In the genomic region with DNA sequence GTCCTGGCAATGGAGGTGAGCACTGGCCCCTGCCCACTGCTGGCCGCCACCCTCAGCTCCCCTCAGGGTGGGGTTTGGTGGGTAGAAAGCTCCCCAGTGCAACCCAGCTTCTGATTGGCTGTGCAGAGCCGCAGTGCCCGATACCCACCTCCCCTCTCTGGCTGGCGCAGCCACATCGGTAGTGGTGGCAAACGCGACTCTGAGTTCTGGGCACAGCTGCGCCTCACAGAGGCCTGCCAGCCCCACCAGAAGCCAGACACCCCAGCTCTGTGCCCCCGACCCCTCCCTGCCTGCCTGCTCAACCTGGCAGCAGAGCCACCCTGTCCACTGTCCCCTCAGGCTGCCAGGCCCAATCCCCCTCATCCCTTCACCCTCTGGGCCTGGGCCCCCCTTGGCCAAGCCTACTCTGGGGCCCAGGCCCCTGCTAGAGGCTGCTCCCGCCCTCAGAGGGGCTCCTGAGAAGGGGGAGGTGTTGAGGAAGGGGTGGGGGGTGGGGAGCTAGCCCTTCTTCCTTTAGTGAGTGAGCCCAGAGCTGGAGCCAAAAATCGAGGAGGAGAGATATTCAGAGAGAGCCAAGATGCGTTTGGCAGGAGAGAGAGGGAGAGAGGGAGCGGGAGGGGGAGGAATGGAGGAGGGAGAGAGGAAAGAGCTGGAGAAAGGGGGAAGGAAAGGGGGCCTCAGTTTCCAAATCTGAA, we compare ENCODE assay signal across 9 mouse cellular contexts. TPM values are rescaled to one million over a fixed set of nuclear protein-coding genes. Genes with fewer than 3 reads are reported as not detected.
A peak's percentile ranks its signal among the peaks of the same experiment; 100 is the strongest.
DNase-seq lines count a peak whose midpoint lies in the region; ATAC-seq lines count a peak whose summit lies in the region.
"Had no signal": no experiment of that assay in that cellular context is flagged by ENCODE, and none has a peak within 500 bp of the region (broad histone marks: within the 10 kb centered on the region; RNA-seq: fewer than 3 reads in every experiment).

No protein-coding gene starts in this region.

- 48% methylated on average over 13 of the region's 13 CpGs for WGBS in hindbrain, embryonic 13.5 days
- 56% methylated on average over 13 of the region's 13 CpGs for WGBS in hindbrain, embryonic 10.5 days
- 27% methylated on average over 12 of the region's 13 CpGs for WGBS in forebrain, embryonic 14.5 days
- 52% methylated on average over 13 of the region's 13 CpGs for WGBS in intestine, embryonic 14.5 days

- peak overlapping the region; percentile 43; the same call in 1 of the 2 replicates for H3K9ac ChIP-seq in hindbrain, embryonic 13.5 days
- H3K9ac ChIP-seq in forebrain, embryonic 14.5 days (ENCODE audit: low read length), result peak overlapping the region; percentile 56
- no peak overlapping the region; the same call in 1 of the 2 replicates for H3K9ac ChIP-seq in intestine, embryonic 14.5 days (ENCODE audit: low read length)
- H3K9ac ChIP-seq: liver, embryonic 14.5 days had no signal

- no peaks in the 10 kb centered on the region for H3K36me3 ChIP-seq in hindbrain, embryonic 13.5 days
- H3K36me3 ChIP-seq in hindbrain, embryonic 10.5 days, result no peaks in the 10 kb centered on the region
- H3K36me3 ChIP-seq in forebrain, embryonic 14.5 days (ENCODE audit: control insufficient read depth, insufficient read depth, low read length), result peaks cover 11% of the 10 kb centered on the region; the same call in 1 of the 2 replicates
- no peaks in the 10 kb centered on the region for H3K36me3 ChIP-seq in intestine, embryonic 14.5 days (ENCODE audit: control insufficient read depth, insufficient read depth, low read length)

- H3K4me2 ChIP-seq in hindbrain, embryonic 13.5 days, result peak overlapping the region; percentile 33
- peak overlapping the region; percentile 38 for H3K4me2 ChIP-seq in forebrain, embryonic 14.5 days (ENCODE audit: low read length)
- 0 out of 2 replicates have a peak overlapping the region, but pooled peaks have one; percentile 1 for H3K4me2 ChIP-seq in intestine, embryonic 14.5 days (ENCODE audit: low read length)

- H3K4me3 ChIP-seq in hindbrain, embryonic 13.5 days, result peak overlapping the region; percentile 9; the same call in 1 of the 2 replicates
- no peak overlapping the region for H3K4me3 ChIP-seq in hindbrain, embryonic 10.5 days
- H3K4me3 ChIP-seq in forebrain, embryonic 14.5 days (ENCODE audit: low read depth, low read length), result peak overlapping the region; percentile 3
- H3K4me3 ChIP-seq in intestine, embryonic 14.5 days (ENCODE audit: low read depth, low read length), result no peak overlapping the region

- peaks cover 83% of the 10 kb centered on the region for H3K4me1 ChIP-seq in hindbrain, embryonic 13.5 days (replicated peaks)
- peaks cover 7% of the 10 kb centered on the region; the same call in 1 of the 2 replicates for H3K4me1 ChIP-seq in hindbrain, embryonic 10.5 days (replicated peaks)
- H3K4me1 ChIP-seq in forebrain, embryonic 14.5 days (ENCODE audit: control insufficient read depth, insufficient read depth, low read length), result peaks cover 61% of the 10 kb centered on the region
- H3K4me1 ChIP-seq in intestine, embryonic 14.5 days (replicated peaks; ENCODE audit: control insufficient read depth, insufficient read depth, low read length), result peaks cover 3% of the 10 kb centered on the region; the same call in 1 of the 2 replicates

- H3K27ac ChIP-seq in hindbrain, embryonic 13.5 days, result peak overlapping the region; percentile 92
- H3K27ac ChIP-seq in hindbrain, embryonic 10.5 days, result no peak overlapping the region
- peak overlapping the region; percentile 95 for H3K27ac ChIP-seq in forebrain, embryonic 14.5 days (ENCODE audit: low read depth, low read length)
- H3K27ac ChIP-seq in intestine, embryonic 14.5 days (ENCODE audit: low read depth), result no peak overlapping the region; the same call in 1 of the 2 replicates
- H3K27ac ChIP-seq: liver, embryonic 14.5 days had no signal

- DNase-seq in hindbrain, embryonic 10.5 days (ENCODE audit: low spot score), result no peak
- DNase-seq in brain, adult 2 months (ENCODE audit: low read depth, low spot score), result peak; percentile 96
- peak; percentile 95 for DNase-seq in forebrain, embryonic 14.5 days (ENCODE audit: low spot score)
- no peak for DNase-seq in intestine, embryonic 14.5 days (ENCODE audit: low spot score)
- peak; percentile 64 for DNase-seq in right cerebral cortex, postnatal 14 days
- no peak for DNase-seq in adrenal gland, adult 8-10 months

- peaks cover 100% of the 10 kb centered on the region for H3K27me3 ChIP-seq in hindbrain, embryonic 13.5 days
- H3K27me3 ChIP-seq in hindbrain, embryonic 10.5 days (ENCODE audit: insufficient read depth, poor library complexity, severe bottlenecking), result peaks cover 100% of the 10 kb centered on the region
- H3K27me3 ChIP-seq in forebrain, embryonic 14.5 days (replicated peaks; ENCODE audit: control insufficient read depth, insufficient read depth, low read length), result peaks cover 36% of the 10 kb centered on the region
- peaks cover 88% of the 10 kb centered on the region for H3K27me3 ChIP-seq in intestine, embryonic 14.5 days (replicated peaks; ENCODE audit: control insufficient read depth, insufficient read depth, low read length)

- H3K9me3 ChIP-seq in hindbrain, embryonic 13.5 days, result no peaks in the 10 kb centered on the region
- no peaks in the 10 kb centered on the region for H3K9me3 ChIP-seq in hindbrain, embryonic 10.5 days
- H3K9me3 ChIP-seq in forebrain, embryonic 14.5 days (replicated peaks; ENCODE audit: control insufficient read depth, low read length), result no peaks in the 10 kb centered on the region
- H3K9me3 ChIP-seq in intestine, embryonic 14.5 days (ENCODE audit: control insufficient read depth, low read length), result no peaks in the 10 kb centered on the region

- peak; percentile 80 for ATAC-seq in hindbrain, embryonic 13.5 days (ENCODE audit: low FRiP score)
- ATAC-seq in forebrain, embryonic 14.5 days, result peak; percentile 85
- ATAC-seq in intestine, embryonic 14.5 days (replicated peaks; ENCODE audit: low FRiP score, low TSS enrichment, low read depth), result 0 out of 2 replicates have a peak, but pooled peaks have one; percentile 18
- no peak for ATAC-seq in erythroid progenitor cell, adult 5-6 weeks (replicated peaks; ENCODE audit: low FRiP score, poor library complexity, severe bottlenecking)

RNA-seq across cellular contexts. Expression of gene Nfix, which starts 6.2 kb away (rescaled TPM):
- 35.3 and 44.1 TPM in 2 replicates for polyA plus RNA-seq in hindbrain, embryonic 13.5 days (2015; fragmentation: Nextera tagmentation; extraction: Ambion mirVana)
- 0.07 and 0.29 TPM in 2 replicates for polyA plus RNA-seq in hindbrain, embryonic 10.5 days (2016; fragmentation: Nextera tagmentation; extraction: Ambion mirVana)
- polyA plus RNA-seq in forebrain, embryonic 14.5 days (2014; fragmentation: Nextera tagmentation; extraction: Ambion mirVana), result 237 and 318 TPM in 2 replicates
- 12.8 and 14.4 TPM in 2 replicates for polyA plus RNA-seq in intestine, embryonic 14.5 days (2014; fragmentation: Nextera tagmentation; extraction: Ambion mirVana)
- total RNA-seq in erythroid progenitor cell, adult 5-6 weeks (2015; ENCODE audit: low replicate concordance), result 53.7 and 76.0 TPM in 2 replicates
- 33.6 and 36.8 TPM in 2 replicates for total RNA-seq in erythroid progenitor cell, adult 5-6 weeks (2017; ENCODE audit: low replicate concordance)
- total RNA-seq in adrenal gland, adult 8-10 months (2022), result 100 to 1,000 TPM in 3 of 4 experiments, 10 to 100 TPM in 1; 99.6 to 150 (median 117) TPM

RNA-seq across cellular contexts. Expression of gene Dand5, which starts 28.7 kb away (rescaled TPM):
- polyA plus RNA-seq in hindbrain, embryonic 13.5 days (2015; fragmentation: Nextera tagmentation; extraction: Ambion mirVana), result 10.8 and 11.5 TPM in 2 replicates
- polyA plus RNA-seq in hindbrain, embryonic 10.5 days (2016; fragmentation: Nextera tagmentation; extraction: Ambion mirVana), result 3.8 and 5.5 TPM in 2 replicates
- 8.6 and 9.4 TPM in 2 replicates for polyA plus RNA-seq in forebrain, embryonic 14.5 days (2014; fragmentation: Nextera tagmentation; extraction: Ambion mirVana)
- polyA plus RNA-seq in intestine, embryonic 14.5 days (2014; fragmentation: Nextera tagmentation; extraction: Ambion mirVana), result 5.2 and 5.4 TPM in 2 replicates
- total RNA-seq in erythroid progenitor cell, adult 5-6 weeks (2015; ENCODE audit: low replicate concordance), result 2.5 and 3.8 TPM in 2 replicates
- total RNA-seq in erythroid progenitor cell, adult 5-6 weeks (2017; ENCODE audit: low replicate concordance), result 5.4 and 6.7 TPM in 2 replicates
- total RNA-seq in adrenal gland, adult 8-10 months (2022), result 10 to 100 TPM; 11.2 to 14.9 (median 12.5) TPM

RNA-seq across cellular contexts. Expression of gene Gadd45gip1, which starts 37.4 kb away (rescaled TPM):
- 37.3 and 37.8 TPM in 2 replicates for polyA plus RNA-seq in hindbrain, embryonic 13.5 days (2015; fragmentation: Nextera tagmentation; extraction: Ambion mirVana)
- 43.7 and 45.8 TPM in 2 replicates for polyA plus RNA-seq in hindbrain, embryonic 10.5 days (2016; fragmentation: Nextera tagmentation; extraction: Ambion mirVana)
- polyA plus RNA-seq in forebrain, embryonic 14.5 days (2014; fragmentation: Nextera tagmentation; extraction: Ambion mirVana), result 35.2 and 41.3 TPM in 2 replicates
- polyA plus RNA-seq in intestine, embryonic 14.5 days (2014; fragmentation: Nextera tagmentation; extraction: Ambion mirVana), result 57.8 and 60.8 TPM in 2 replicates
- 6.7 and 7.6 TPM in 2 replicates for total RNA-seq in erythroid progenitor cell, adult 5-6 weeks (2015; ENCODE audit: low replicate concordance)
- 11.3 and 16.4 TPM in 2 replicates for total RNA-seq in erythroid progenitor cell, adult 5-6 weeks (2017; ENCODE audit: low replicate concordance)
- total RNA-seq in adrenal gland, adult 8-10 months (2022), result 10 to 100 TPM; 63.6 to 68.4 (median 66.2) TPM

RNA-seq across cellular contexts. Expression of gene Rad23a, which starts 46.5 kb away (rescaled TPM):
- 83.2 and 85.5 TPM in 2 replicates for polyA plus RNA-seq in hindbrain, embryonic 13.5 days (2015; fragmentation: Nextera tagmentation; extraction: Ambion mirVana)
- polyA plus RNA-seq in hindbrain, embryonic 10.5 days (2016; fragmentation: Nextera tagmentation; extraction: Ambion mirVana), result 115 TPM in 2 replicates
- 87.3 and 88.1 TPM in 2 replicates for polyA plus RNA-seq in forebrain, embryonic 14.5 days (2014; fragmentation: Nextera tagmentation; extraction: Ambion mirVana)
- 126 and 129 TPM in 2 replicates for polyA plus RNA-seq in intestine, embryonic 14.5 days (2014; fragmentation: Nextera tagmentation; extraction: Ambion mirVana)
- total RNA-seq in erythroid progenitor cell, adult 5-6 weeks (2015; ENCODE audit: low replicate concordance), result 273 and 355 TPM in 2 replicates
- total RNA-seq in erythroid progenitor cell, adult 5-6 weeks (2017; ENCODE audit: low replicate concordance), result 296 and 306 TPM in 2 replicates
- 100 to 1,000 TPM; 107 to 125 (median 111) TPM for total RNA-seq in adrenal gland, adult 8-10 months (2022)

RNA-seq across cellular contexts. Expression of gene Calr, which starts 52.8 kb away (rescaled TPM):
- polyA plus RNA-seq in hindbrain, embryonic 13.5 days (2015; fragmentation: Nextera tagmentation; extraction: Ambion mirVana), result 646 and 672 TPM in 2 replicates
- polyA plus RNA-seq in hindbrain, embryonic 10.5 days (2016; fragmentation: Nextera tagmentation; extraction: Ambion mirVana), result 783 and 812 TPM in 2 replicates
- polyA plus RNA-seq in forebrain, embryonic 14.5 days (2014; fragmentation: Nextera tagmentation; extraction: Ambion mirVana), result 514 and 606 TPM in 2 replicates
- 721 and 823 TPM in 2 replicates for polyA plus RNA-seq in intestine, embryonic 14.5 days (2014; fragmentation: Nextera tagmentation; extraction: Ambion mirVana)
- total RNA-seq in erythroid progenitor cell, adult 5-6 weeks (2015; ENCODE audit: low replicate concordance), result 261 and 337 TPM in 2 replicates
- total RNA-seq in erythroid progenitor cell, adult 5-6 weeks (2017; ENCODE audit: low replicate concordance), result 660 and 677 TPM in 2 replicates
- 100 to 1,000 TPM; 629 to 719 (median 673) TPM for total RNA-seq in adrenal gland, adult 8-10 months (2022)

Comparison
In these comparisons a context has a peak if more than half of its experiments do, and no peak if none do; other contexts are left out.
1. H3K27ac ChIP-seq: peak in hindbrain, embryonic 13.5 days (single experiment) and forebrain, embryonic 14.5 days (single experiment); none in hindbrain, embryonic 10.5 days (single experiment) and intestine, embryonic 14.5 days (single experiment).
2. H3K4me3 ChIP-seq: peak in hindbrain, embryonic 13.5 days (single experiment) and forebrain, embryonic 14.5 days (single experiment); none in hindbrain, embryonic 10.5 days (single experiment) and intestine, embryonic 14.5 days (single experiment).
3. RNA of gene Nfix, which starts 6.2 kb away (polyA plus RNA-seq): 237 to 318 TPM in forebrain, embryonic 14.5 days, 35.3 to 44.1 TPM in hindbrain, embryonic 13.5 days and 12.8 to 14.4 TPM in intestine, embryonic 14.5 days; 0.07 to 0.29 TPM in hindbrain, embryonic 10.5 days; every median in the first group is over 10 times any median in the second.
4. DNase-seq: peak in brain, adult 2 months (single experiment), forebrain, embryonic 14.5 days (single experiment) and right cerebral cortex, postnatal 14 days (single experiment); none in hindbrain, embryonic 10.5 days (single experiment), intestine, embryonic 14.5 days (single experiment) and adrenal gland, adult 8-10 months (single experiment).
5. Peak in every context shown above with its lines, with median percentiles within 50 percentile points of each other: H3K4me2 ChIP-seq.